Mouse (Mus musculus): ENCODE results near the gene Slc7a1.

Gene Slc7a1

DNA sequence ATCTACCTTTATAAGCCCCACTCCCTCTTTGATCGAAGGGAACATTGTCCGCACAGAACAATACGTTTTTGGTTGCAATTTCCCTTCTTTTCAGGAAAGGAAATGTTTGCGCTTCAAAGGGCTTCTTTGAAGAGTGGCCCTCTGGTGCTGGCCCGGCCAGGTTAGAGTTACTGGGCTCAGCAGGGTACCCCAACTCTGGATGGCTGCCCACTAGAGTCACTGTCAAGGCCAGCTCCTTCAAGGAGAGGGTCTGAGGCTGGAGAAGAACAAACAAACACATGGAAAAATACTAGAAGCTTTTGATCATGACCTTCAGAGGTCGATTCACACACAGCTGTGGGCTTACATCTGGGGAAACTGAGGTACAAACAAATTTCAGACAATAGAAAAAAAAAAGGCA lies 6.9 kb downstream of the Slc7a1 start:
- no peak for DNase-seq (ENCODE audit: low read depth, low spot score)

DNA sequence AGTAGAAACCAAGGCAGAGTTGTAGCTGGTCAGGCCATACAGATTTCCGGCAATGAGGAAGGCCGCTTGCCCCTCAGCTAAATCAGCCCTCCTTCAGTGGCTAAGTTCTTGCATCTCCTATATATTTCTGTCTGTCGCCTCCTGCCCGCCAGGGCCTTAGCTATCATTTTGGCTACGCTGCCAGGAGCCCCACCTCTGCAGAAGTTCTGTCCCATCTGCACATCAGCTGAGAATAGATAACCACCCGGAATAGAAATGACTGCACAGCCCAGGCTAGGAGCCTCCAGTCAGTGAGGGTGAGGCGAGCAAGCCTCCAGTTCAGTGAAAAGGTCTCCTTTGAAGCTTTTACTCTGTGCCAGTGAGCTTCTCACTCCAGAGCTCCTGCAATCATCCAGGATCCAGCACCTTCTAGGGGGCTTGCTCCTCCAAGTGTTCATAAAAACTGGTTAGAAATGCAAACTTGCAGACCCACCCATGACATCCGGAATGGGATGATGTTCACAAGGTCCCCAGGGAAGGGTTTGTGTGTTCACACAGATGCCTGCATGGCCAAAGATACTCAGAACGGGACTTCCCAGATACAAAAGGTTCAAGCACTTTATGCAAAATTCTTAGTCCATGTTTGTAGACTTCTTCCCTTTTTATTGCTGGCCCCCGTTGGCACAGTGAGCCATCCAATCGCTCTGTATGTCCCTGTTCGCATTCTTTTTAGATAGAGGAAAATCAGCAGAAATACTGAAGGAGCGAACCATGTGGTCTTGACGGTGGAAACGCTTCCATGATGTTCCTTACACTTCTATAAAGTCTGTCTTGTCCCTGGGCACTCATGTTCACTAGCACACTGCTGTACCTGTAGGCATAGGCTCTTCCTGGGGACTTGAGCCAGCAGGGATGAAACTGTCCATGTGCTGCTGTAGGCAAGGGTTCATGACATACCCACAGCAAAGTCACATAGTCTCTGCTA lies 10.4 kb downstream of the Slc7a1 start:
- DNase-seq (ENCODE audit: low read depth, low spot score): no peak

DNA sequence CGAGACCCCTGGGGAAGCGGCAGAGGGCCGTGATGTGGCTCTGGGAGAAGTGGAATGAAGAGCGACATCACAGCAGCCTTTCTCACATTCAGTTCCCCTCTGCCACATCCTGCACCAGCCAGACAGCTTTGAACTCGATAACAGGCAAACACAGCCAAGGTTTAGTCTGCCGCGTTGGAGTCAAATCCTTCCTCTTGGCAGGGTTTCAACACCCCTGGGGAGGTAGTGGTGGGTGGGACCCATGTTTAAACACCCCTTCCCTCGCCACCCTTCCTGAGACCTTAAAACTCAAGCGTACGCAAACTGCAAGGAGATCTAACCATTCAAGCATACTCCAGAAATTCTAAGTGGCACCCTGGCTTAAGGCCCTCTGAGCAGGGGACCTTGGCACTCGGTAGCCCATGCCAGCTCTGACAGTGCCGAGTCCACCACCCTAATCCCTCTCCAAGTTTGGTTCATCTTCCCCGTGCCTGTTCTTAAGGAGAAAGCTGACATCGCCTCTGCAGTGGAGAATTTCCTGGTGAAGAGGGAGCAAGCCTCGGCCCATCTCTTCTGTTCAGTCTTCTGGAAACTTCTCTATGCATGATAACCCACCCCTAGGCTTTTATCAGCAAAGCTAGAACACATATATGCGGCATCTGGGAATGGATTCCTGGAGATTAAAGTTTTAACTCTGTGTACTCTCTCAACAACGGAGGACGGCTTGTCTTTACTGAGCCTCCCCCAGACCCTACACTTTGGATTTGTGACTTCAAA lies 11.3 kb downstream of the Slc7a1 start:
- no peak for DNase-seq (ENCODE audit: low read depth, low spot score)

DNA sequence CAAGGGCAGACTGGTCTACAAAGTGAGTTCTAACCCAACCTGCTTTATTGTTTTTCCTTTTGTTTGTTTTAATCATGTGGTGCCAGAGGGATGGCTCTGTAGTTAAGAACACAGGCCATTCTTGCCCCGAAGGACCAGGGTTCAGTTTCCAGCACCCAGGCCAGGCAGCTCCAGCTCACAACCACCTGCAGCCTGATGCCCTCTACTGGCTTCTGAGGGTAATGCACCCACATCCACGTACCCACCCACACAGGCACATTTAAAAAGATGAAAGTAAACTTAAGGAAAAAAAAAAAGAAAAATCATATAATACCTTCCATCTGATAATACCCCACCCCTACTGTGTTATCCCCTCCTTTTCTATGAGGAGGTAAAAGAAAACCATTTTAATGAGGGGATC lies 11.9 kb downstream of the Slc7a1 start:
- no peak for DNase-seq (ENCODE audit: low read depth, low spot score)

DNA sequence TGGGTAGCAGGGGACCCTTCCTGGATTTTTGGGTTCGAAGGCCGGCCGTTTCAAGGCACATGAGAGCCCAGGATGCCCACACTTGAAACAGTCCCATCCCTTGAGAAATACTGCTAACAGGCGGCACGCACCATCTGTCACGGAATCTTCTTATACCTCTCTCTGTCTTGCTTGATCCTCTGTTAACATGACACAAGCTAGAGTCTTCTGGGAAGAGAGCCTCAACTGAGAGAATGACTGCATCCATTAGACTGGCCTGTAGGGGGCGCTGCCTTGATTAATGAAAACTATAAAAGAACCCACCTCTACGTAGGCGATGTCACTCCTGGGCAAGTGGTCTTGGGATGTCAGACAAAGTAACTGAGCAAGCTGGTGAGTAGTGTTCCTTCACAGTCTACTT lies 13.2 kb downstream of the Slc7a1 start:
- DNase-seq (ENCODE audit: low read depth, low spot score): no peak

DNA sequence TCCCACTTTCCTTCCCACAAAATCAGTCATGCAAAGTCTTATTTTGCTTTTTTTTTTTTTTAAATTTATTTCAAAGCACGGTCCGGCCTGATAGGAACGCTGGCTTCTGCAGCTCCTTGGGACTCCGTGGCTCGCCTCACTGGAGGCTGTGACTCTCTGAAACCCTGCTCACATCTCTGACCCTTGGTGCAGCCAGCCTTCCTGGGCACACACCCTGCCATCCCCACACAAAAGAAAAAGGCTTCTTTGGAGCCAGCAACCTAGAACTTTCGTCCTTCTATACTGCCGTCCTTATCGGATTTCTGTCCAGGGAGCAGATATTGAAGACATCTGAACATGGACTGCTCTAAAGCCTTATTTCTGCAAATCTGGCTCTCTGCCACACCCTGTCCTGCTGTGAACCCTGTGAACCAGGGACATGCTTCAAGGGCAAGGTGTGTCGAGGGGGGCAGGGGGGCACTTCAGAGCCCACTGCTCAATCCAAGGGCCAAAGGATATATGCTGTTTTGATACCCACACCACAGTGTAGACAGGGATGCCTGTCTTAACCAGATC lies 15.1 kb downstream of the Slc7a1 start:
- no peak for DNase-seq (ENCODE audit: low read depth, low spot score)

DNA sequence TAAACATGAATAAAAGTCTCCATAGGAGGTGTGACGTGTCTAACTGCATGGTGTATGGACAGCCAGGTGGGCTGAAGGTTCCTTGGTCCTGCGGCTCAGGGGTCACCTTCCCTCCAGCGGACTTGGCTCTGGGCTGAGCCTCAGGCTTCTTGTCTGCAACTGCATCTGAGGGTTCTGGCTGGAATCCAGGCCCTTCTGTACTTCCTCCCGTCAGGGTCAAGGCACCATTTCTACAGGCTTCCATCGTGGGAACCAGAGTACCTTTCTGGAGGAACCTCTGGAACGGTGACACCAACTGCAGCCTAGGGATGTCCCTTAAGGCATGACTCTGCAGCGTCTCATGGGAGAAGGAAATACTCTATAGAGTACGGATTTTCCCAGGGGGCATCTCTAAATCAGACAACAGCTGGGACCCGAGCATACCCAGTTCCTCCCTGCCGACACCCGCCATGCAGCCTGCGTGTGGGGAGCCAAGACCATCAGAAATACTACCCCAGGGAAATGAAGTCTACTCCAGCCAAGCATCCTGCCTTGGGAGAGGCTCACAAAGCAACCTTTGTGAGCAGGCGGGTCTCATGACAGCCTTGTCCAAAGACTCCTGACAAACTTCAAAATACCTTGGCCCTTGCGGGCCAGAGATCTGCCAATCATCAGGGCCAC lies 15.7 kb downstream of the Slc7a1 start:
- no peak for DNase-seq (ENCODE audit: low read depth, low spot score)

DNA sequence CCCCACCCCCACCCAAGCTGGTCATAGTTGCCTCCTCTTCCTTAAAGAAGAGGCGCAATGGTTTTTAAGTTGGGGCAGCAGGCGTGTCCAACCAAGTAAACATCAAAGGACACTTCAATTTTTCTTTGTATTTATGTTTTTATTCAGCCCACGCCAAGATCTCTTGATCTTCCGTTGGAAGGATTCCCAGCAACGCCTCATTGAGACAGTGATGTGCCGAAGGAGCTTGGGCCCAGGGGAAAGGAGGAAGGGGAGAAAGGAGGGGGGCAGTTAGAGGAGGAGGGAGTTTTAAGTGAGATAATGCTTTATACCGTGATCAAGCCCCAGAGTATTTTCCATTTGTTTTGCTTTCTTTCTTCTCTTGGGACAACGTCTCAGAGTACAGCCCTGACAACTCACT lies 18.6 kb downstream of the Slc7a1 start:
- no peak for DNase-seq (ENCODE audit: low read depth, low spot score)

DNA sequence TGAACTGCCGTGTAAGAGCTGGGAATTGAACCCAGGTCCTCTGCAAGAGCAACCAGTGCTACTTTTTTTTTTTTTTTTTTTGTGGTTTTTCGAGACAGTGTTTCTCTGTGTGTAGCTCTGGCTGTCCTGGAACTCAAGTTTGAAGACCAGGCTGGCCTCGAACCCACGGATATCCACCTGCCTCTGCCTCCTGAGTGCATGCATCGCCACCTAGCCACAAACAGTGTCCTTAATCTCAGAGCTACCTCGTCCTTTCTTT lies 19.5 kb downstream of the Slc7a1 start:
- no peak for DNase-seq (ENCODE audit: low read depth, low spot score)

DNA sequence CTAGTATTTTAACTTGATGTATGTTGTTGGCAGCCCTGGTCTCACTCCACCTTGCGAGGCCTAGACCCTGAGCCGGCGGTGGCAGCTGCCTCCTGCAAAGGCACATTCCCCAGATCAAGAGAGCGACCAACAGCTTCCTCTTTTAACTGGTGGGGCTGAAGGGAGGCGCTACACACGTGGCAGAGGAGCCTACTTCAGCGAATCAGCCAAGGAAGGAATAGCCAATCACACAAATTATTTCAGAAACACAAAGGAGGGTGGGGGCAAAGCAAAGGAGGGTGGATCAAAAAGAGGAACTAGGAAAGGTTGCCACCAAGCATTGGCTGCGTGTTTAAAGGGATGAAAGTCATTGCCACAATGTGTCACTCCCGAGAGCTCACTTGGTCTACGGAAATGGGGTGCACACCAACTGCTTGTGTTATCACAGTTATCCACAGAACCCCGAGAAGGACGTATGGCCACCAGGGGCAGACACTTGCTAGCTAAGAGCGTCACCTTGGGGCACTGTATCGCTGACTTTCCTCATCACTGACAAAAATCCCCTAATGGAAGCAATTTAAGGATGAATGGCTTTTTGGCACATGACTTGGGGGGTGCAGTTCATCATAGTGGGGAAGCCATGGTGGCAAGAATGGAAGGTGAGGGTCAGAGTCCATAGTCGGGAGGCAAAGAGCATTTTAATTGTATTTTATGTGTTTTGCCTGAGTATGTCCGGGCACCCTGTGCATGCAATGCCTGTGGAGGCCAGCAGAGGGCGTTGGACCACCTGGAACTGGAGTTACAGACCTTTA lies 20.1 kb downstream of the Slc7a1 start:
- no peak for DNase-seq (ENCODE audit: low read depth, low spot score)

DNA sequence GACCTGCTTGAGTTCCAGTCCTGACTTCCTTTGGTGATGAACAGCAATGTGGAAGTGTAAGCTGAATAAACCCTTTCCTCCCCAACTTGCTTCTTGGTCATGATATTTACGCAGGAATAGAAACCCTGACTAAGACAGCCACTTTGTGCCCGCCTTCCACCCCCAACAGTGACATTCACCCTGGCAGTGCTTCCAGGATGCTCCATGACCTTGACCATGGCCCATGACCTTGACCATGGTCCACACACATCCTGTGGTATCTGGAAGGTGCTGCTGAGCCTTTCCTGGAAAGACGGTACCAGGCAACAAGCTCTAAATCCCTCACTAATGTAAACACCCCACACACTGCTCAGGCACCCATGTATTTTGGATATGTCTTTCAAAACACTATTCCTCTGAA lies 21.0 kb downstream of the Slc7a1 start:
- DNase-seq (ENCODE audit: low read depth, low spot score): no peak

DNA sequence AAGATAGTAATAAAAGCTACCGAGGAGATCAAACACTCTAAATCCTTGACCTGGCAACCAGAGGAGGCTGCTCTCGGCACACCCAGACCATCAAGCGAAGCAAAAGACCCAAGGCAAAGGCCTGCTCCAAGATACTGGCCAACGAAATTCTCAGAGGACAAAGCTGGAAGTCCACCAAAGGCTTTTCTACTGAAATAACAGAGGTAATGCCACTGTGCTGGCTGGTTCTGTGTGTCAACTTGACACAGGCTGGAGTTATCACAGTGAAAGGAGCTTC lies 21.5 kb downstream of the Slc7a1 start:
- no peak for DNase-seq (ENCODE audit: low read depth, low spot score)

DNA sequence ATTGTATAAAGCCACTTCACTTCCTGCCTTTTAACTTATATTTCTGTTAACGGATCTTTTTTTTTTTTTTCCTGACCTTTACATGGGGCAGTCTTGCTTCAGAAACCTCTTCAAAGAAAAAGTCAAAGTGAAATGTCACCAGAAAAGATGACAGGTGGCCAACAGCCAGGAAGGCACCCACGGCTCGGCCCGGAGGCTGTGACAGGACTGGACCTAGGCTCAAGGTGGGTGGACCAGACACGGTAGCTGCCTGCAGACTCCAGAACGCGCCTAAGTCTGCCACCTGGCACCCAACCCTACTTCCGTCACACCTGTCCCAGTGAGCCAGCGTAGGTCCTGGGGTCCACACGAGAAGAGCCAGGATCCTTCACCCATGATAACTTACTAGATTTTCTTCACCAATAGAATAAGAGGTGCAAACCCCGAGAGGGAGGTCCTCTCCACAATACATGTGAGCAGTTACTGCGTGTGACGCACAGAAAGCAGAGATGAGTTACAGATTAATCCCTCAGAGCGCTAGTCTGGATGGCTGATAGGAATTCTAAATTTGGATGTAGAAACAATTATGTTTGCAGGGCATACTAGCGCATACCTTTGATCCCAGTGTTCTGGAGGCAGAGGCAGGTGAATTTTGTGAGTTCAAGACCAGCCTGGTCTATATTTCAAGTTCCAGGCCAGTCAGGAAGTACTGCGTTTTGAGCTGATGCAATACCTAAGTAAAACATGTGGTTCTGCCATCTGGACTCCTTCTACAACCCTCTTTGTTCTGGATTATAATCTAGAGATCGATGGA lies 22.1 kb downstream of the Slc7a1 start:
- DNase-seq (ENCODE audit: low read depth, low spot score): no peak

DNA sequence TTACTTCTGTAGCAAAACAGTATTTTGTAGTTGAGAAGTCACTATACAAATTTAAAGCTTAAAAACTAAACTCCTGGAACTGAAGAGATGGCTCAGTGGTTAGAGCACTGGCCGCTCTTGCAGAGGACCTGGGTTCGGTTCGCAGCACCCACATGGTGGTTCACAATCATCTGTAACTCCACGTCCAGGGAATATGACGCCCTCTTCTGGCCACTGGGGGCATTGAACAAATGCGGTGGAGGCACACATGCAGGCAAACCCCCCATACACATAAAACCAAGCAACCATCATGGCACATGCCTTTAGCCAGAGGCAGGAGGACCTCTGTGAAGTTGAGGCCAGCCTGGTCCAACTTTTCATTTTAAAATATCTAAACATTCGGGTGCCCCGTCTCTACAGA lies 23.3 kb downstream of the Slc7a1 start:
- DNase-seq (ENCODE audit: low read depth, low spot score): no peak

DNA sequence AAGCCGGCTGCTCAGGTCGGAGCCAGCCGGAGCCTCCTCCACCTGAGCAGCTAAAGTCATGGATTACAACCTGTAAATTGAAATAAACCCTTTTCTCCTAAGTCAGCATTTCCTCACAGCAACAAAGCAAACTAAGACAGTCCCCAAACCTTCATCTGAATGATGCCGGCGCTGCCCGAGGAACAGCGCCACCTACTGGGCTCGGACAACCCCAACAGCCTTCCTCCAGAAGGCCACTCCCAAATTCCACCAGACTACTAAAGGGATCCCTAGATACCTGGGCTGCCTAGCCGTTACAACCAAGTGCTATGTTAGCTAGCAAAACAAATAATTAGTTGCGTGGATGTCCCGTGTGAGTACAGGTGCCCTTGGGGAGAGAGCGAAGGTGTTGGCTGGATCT lies 24.2 kb downstream of the Slc7a1 start:
- DNase-seq (ENCODE audit: low read depth, low spot score): no peak

DNA sequence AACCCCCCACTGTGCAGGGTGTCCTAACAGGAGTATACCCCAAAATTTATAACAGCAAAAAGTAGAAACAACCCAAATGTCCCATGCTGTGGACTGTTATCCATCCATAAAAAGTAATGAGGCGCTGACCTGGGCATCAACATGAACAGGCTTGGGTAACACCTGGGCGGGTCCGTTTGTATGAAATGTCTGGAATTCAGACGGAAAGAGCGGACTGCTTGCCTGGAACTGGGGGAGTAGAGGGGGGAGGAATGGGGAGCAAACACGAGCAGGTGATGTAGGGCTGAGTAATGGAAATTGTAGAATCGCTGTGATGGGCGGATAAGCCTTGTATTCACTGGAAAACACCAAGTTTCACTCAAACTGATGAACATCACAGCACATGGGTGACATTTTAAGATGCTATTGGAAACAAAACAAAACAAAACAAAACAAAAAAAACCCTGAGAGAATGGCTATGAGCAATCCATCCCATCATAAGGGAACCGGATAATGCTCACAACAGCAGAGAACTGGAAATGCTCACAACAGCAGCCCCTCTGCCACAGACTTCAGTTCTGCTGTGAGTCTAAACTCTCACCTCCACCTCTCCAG lies 26.5 kb downstream of the Slc7a1 start:
- no peak for DNase-seq (ENCODE audit: low read depth, low spot score)

DNA sequence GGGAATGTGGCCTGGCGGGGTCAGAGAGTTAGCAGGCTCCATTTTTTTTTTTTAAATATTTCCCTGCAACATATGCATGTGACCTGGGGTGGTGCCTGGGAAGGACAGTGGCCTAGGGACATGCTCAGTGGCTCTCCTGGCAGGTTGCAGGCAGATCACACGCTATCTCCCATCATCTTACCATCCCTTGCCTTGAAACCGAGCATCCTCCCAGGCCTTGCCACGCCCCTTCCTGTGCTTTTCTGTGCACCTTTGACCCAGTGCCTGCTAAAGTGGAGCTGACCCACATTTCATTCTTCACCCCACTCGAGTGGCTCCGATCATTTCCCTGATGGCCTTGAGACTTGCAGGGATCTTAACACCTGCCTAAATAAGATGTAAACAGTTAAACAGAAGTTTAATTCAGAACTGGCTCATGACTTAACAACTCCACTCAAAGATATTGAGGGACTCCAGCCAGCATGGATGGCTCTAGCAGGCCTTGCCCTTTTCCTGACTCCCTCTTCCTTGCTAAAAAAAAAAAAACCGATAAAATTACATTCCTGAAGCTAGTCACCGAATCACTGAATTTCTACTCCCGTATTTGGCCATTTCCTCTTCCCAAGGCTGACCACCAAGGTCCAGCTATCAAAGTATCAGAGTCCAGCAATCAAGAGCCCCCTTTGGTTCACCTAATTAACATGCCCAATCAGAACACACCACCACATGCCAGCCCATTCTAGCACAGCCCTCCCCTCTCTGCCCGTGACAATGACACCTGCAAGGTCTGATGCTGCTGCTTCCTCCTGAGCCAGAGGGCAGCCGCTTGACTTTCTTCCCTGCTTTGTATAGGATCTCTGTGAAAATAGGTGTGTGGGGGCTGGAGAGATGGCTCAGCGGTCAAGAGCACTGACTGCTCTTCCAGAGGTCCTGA lies 27.4 kb downstream of the Slc7a1 start:
- DNase-seq (ENCODE audit: low read depth, low spot score): peak; percentile 42

DNA sequence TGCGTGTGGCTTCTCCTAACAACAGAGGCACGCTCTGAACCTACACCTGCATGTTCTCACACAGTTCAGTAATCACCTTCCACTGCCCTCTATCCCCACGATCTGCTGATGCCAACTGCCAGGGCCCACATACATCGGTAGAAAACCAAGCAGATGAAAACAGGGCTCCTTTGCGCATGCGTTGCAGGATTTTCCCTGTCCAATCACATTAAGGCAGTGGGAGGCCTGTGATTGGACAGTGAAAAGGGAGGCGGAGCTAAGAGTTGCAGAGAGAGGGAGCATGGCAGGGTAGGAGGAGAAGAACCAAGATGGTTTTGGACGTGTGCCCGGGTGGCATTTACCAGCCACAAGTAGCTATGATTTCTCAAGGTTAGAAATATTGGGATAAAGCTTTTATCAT lies 28.3 kb downstream of the Slc7a1 start:
- no peak for DNase-seq (ENCODE audit: low read depth, low spot score)

DNA sequence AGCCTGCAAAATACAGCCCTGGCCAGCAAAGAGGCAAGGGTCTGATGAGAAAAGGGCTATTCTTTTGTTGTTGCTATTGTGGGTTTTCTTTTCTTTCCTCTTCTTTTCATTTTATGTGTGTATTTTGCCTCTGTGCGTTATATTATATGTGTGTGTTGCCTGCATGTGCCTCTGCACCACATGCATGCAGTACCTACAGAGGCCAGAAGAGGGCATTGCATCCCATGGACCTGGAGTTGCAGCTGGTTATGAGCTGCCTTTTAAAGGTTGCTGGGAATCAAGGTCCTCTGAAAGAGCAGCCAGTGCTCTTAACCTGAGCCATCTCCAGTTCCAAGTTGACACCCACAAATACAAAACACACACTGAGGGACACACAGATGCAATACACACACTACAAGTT lies 29.1 kb downstream of the Slc7a1 start:
- DNase-seq (ENCODE audit: low read depth, low spot score): peak; percentile 47

DNA sequence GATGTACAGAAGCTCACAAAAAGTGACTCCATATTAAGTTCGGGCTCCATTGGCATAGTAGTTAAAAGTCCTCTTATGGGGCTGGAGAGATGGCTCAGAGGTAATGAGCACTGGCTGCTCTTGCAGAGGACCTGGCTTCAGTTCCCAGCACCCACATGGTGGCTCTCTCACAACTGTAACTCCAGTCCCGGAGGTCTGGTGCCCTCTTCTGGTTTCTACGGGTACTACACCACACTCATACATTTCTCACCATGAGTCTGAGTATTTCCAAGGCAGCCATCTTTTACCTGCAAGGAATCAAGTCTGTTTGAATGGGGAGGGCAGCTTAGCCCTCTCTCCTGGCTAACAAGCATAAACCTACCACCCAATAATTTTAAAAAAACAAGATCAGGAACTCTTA lies 30.5 kb downstream of the Slc7a1 start:
- no peak for DNase-seq (ENCODE audit: low read depth, low spot score)
